Mouse (Mus musculus) myocyte (in vitro differentiated cells): ENCODE data around the gene Tmem252.

ENCODE experiments used
- CEBPB ChIP-seq: IDR thresholded peaks from 2 replicates; pipeline ENCODE4 v1.6.1; 2011; ENCODE audit warnings: mild to moderate bottlenecking, moderate library complexity; ENCODE audit not compliant: poor library complexity, insufficient read depth, severe bottlenecking
- E2F4 ChIP-seq: IDR thresholded peaks from one replicate; pipeline ENCODE4 v1.6.1; 2011; ENCODE audit warnings: mild to moderate bottlenecking, control low read depth, moderate library complexity; ENCODE audit not compliant: insufficient read depth
- MAX ChIP-seq: IDR thresholded peaks from one replicate; pipeline ENCODE4 v1.6.1; 2011; ENCODE audit warnings: low read depth, mild to moderate bottlenecking, control low read depth
- MYOD1 ChIP-seq, 3 experiments: IDR thresholded peaks; one replicate each; pipeline ENCODE4 v1.6.1; 2011; ENCODE audit warnings: control low read depth in 2 of 3, low read depth in 2 of 3, mild to moderate bottlenecking in 2 of 3, moderate library complexity in 1 of 3; ENCODE audit not compliant: insufficient read length in 2 of 3, control insufficient read depth in 1 of 3
- MYOG ChIP-seq, 3 experiments: IDR thresholded peaks; one replicate each; pipeline ENCODE4 v1.6.1; 2011; ENCODE audit warnings: control low read depth in 2 of 3, low read depth in 2 of 3, mild to moderate bottlenecking in 2 of 3; ENCODE audit not compliant: insufficient read length in 2 of 3, control insufficient read depth in 1 of 3, insufficient read depth in 1 of 3
- POLR2A ChIP-seq: IDR thresholded peaks from one replicate; pipeline ENCODE4 v1.6.1; 2011; ENCODE audit warnings: low read depth, mild to moderate bottlenecking, control low read depth, moderate library complexity; ENCODE audit not compliant: insufficient read length
- POLR2AphosphoS2 ChIP-seq: IDR thresholded peaks from one replicate; pipeline ENCODE4 v1.6.1; 2011; ENCODE audit warnings: low read depth, control low read depth; ENCODE audit not compliant: insufficient read length
- REST ChIP-seq: IDR thresholded peaks from one replicate; pipeline ENCODE4 v1.6.1; 2011; ENCODE audit warnings: mild to moderate bottlenecking, control low read depth, moderate library complexity; ENCODE audit not compliant: insufficient read depth, insufficient read length
- SRF ChIP-seq: IDR thresholded peaks from one replicate; pipeline ENCODE4 v1.6.1; 2011; ENCODE audit warnings: low read depth; ENCODE audit not compliant: control insufficient read depth, insufficient read length
- TCF12 ChIP-seq: IDR thresholded peaks from one replicate; pipeline ENCODE4 v1.6.1; 2011; ENCODE audit warnings: mild to moderate bottlenecking, control low read depth; ENCODE audit not compliant: poor library complexity, insufficient read depth, severe bottlenecking
- TCF3 ChIP-seq: IDR thresholded peaks from one replicate; pipeline ENCODE4 v1.6.1; 2011; ENCODE audit warnings: low read depth, control low read depth; ENCODE audit not compliant: insufficient read length
- USF1 ChIP-seq: IDR thresholded peaks from one replicate; pipeline ENCODE4 v1.6.1; 2011; ENCODE audit warnings: low read depth, mild to moderate bottlenecking, control low read depth, moderate library complexity

- TF ChIP-seq POLR2A = no peak
- no peak for TF ChIP-seq MAX
- no peak for TF ChIP-seq USF1
- no peak for TF ChIP-seq MYOD1 (IDR thresholded peaks at IDR 0.05; ENCODE audit: control insufficient read depth in 1 of 3, insufficient read length in 2 of 3, low read depth in 2 of 3)
- TF ChIP-seq TCF12 = no peak
- TF ChIP-seq E2F4 = no peak
- TF ChIP-seq POLR2AphosphoS2 = no peak
- no peak for TF ChIP-seq MYOG (IDR thresholded peaks at IDR 0.05; ENCODE audit: control insufficient read depth in 1 of 3, insufficient read depth in 1 of 3, insufficient read length in 2 of 3, low read depth in 2 of 3)
- no peak for TF ChIP-seq REST
- no peak for TF ChIP-seq CEBPB
- TF ChIP-seq TCF3 = no peak
- no peak for TF ChIP-seq SRF
Measured at GRCm38 (mm10) chr19:24634602-24635001, 39.2 kb upstream of the Tmem252 start.
